Mouse (Mus musculus): ENCODE results near the gene Rexo1. TPM values are rescaled to one million over a fixed set of nuclear protein-coding genes. Genes with fewer than 3 reads are reported as not detected.

The Rexo1 gene
- total RNA-seq, 2 experiments from 2014 or later: 46.5 to 51.3 TPM

DNA sequence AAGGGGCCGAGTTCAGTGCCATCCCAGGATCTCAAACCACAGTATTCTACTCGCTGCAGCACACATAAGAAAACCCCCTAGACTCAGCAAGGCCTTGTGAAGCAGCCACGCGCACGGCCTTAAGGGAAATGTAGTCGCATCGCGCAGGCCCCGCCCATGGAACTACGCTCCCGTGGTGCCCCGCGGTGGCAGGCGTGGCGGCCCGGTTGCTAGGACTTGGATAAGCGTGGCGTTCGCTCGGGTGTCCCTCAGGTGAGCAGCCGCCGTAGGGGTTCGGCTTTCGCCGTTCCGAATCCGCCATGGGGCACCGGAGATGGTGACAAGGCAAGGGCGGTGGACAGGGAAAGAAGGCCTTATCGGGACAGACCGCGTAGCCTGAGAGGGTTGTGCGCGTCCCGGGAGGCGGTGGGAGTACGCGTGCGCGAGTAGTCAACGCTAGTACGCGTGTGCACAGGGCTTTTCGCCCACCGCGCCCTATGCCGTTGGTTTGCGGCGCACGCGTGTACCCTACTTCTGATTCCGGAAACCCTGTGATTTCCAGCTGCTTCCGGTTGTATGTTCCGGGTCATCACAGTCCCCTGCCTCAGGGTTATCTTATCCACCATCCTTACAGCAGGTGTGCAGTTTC, 41.5 kb upstream of the Rexo1 start, which contains the start of the genes Scamp4 and Adat3:
Gene Scamp4, plus strand, starts transcription at position 175 of the 628 bp plus-strand sequence.
Gene Adat3, plus strand, starts transcription at position 183 of the 628 bp plus-strand sequence.
- TF ChIP-seq CTCF (IDR thresholded peaks at IDR 0.05): no peak
- intact Hi-C loops (cut with DNase I): loop anchor here (1.0 kb wide), 1 partner anchor 19 kb away; the partner anchor contains the start of gene Csnk1g2
- DNase-seq (ENCODE audit: extremely low spot score in 1 of 2, low spot score in 2 of 2): peak; percentile 94 to 96
- H3K4me3 ChIP-seq: peak within 1 kb of the TSS; percentile 95
- H3K27ac ChIP-seq: peak within 1 kb of the TSS; percentile 97

DNA sequence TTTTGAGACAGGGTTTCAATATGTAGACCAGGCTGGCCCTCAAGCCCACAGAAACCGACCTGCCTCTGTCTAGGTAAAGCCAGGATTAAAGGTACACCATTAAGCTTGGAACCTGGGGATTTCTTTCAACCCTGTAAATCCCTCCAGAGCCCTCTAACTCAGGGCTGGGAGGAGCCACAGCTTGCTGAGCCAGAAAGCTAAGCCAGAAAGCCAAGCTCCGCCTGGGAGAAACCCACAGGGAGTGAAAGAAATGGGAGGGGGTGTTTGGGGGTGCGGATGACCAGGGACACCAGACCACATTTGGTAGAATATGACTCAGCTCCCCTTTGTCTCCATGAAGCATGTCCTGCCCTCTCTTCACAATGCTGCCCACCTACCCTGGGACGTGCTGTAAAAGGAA, 35.0 kb upstream of the Rexo1 start:
- intact Hi-C loops (cut with DNase I): no loop called here
- no peak for TF ChIP-seq CTCF (IDR thresholded peaks at IDR 0.05)

DNA sequence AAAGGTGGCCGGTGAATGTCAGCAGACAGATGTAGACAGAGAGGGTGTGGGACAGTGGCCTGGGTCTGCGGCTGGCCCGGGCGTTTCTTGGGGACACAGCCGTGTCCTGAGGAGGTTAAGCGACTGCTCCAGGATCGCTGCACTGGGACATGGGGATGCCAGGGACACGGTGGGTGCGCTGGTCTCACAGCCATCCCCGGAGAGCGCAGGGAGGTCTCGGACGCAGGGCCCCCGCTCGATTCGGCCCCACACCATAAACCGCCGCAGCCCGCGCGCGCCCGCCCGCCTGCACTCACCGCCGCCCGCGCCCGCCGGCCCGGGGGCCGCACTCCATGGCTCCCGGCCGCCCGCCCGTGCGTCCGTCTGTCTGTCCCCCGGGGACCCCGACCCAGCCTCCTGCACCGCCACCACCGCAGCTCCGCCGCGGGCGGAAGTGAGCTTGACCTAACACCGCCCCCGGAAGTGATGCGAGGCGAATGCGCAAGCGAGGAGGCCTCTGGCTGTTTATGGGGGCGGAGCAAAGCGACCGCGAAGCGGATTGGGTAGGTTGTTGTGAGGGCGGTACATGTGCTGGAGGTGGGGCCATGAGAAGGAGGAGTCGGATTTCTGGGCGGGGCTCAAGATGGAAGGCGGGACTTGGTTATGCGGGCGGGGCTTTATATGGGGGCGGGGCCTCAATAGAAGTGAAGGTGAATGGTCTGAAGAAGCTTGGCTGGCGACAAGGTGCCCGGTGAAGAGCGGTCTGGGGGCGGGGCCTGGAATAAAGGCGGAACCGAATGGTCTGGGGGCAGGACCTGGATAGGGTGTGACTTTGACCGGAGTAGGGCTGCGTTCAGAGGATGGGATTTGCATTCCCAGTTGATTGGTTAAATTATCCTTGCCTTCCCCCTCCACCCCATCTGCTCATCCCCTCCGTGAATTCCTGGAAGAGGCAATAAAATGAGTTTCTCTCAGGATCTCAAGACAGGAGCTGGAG, 28.8 kb upstream of the Rexo1 start, which contains the start of gene Abhd17a:
Gene Abhd17a, minus strand, starts transcription at position 463 of the 976 bp plus-strand sequence.
- TF ChIP-seq CTCF (IDR thresholded peaks at IDR 0.05): no peak
- DNase-seq (ENCODE audit: extremely low spot score in 1 of 2, low spot score in 2 of 2): peak; percentile 91 to 92
- Histone ChIP-seq H3K4me3 (peak within 1 kb of the TSS; percentile 86), H3K27ac (peak within 1 kb of the TSS; percentile 85)
- intact Hi-C loops (cut with DNase I): no loop called here

More for the DNA sequence above, 35.0 kb upstream of the Rexo1 start:
- Histone ChIP-seq H3K27ac (no peak overlapping the region), H3K4me3 (no peak overlapping the region)
- DNase-seq (ENCODE audit: extremely low spot score in 1 of 2, low spot score in 2 of 2): no peak

DNA sequence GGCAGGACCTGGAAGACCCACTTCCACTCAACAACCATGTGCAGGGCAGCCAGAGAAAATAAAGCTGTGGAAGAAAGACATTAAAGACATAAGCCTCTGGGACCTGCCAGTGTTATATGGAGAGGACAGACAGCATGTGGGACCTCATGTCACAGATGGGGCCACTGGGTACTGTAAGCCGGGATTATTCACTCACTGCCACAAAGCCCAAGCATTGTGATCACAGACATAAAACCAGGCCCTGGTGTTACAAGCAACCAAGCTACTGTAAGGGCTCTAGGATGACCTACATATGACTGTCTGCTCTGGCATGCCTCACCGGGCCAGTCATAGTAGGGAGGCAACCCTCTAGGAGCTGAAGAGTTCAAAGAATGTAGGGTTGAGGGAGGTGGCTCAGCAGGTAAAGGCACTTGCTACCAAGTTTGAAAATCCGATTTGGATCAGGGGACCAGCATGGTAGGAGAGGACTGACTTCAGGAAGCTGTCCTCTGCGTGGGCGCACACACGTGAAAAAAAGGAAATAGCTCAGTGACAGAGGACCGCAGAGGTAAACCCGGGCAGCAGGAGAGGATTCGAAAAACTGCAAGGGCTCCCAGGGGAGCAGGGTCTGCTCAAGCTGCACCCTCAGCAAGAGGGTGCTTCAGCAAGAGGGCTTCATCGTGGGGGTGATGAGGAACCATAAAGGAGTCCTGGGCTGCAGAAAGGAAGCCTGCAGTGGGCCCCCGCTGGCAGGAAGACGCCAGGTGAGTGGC, 27.9 kb upstream of the Rexo1 start:
- no peak for DNase-seq (ENCODE audit: extremely low spot score in 1 of 2, low spot score in 2 of 2)
- Histone ChIP-seq H3K4me3 (peak overlapping the region; percentile 86), H3K27ac (peak overlapping the region; percentile 85)
- no peak for TF ChIP-seq CTCF (IDR thresholded peaks at IDR 0.05)
- intact Hi-C loops (cut with DNase I): no loop called here

DNA sequence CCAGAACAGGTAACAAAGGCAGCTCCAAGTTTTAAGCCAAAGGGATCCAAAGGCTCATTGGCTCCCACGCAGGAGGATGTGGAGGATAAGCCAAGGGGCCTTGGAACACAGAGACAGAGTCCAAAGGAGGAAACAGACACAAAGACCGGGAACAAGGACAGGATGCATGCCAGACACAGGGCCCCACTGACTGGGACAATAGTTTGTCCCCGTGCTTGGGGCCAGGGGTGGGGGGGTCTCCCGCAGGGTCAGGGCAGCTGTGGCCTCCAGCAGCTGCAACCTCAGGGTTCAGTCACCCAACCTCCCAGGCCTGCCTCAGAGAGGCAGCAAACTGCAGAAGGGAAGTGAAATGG, 25.9 kb upstream of the Rexo1 start:
- TF ChIP-seq CTCF (IDR thresholded peaks at IDR 0.05): no peak
- peak overlapping the region; percentile 81 for H3K27ac ChIP-seq

DNA sequence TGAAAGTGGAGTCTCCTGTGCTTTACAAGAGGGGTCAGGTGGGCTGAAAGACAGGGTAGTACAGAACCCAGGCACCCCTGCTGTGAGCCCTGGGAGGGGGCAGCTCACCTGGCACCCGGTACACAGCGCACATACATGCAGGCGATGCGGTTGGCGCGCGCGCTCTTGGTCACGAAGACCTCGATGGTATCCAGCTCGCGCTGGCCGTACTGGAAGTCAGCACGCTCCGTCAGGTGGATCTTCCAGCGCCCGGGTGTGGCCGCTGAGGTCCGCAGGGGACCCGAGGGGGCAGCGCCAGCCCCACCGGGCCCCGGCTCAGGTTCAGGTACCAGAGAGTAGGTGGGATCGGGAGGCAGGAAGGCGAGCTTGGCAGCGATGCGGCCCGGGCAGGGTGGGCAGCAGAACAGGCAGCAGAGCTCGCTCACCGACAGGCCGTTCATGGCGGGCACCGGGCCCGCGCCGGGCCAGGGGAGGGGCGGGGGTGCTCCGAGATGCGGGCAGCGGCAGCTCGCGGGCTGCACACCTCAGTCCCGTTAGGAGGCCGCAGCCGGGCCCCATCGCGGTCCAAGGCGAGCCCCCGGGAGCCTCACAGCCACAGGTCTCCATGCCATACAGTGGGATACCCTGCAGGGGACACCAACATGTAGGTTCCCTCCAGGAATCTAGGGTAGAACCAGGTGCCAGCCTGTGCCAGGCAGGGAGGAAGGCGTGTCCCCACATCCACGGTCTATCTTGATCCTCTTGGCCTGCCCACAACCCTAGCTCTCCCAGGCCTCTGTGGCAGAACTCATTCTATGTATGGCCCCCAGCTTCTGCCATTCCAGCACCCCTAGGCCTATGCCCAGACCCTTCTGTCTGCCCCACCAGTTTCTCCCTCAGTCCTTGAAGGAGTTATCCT, 25.3 kb upstream of the Rexo1 start:
- Histone ChIP-seq H3K4me3 (peak overlapping the region; percentile 32), H3K27ac (peak overlapping the region; percentile 81)
- DNase-seq (ENCODE audit: extremely low spot score in 1 of 2, low spot score in 2 of 2): no peak
- TF ChIP-seq CTCF (IDR thresholded peaks at IDR 0.05): no peak
- intact Hi-C loops (cut with DNase I): no loop called here

More for the DNA sequence above, 25.9 kb upstream of the Rexo1 start:
- H3K4me3 ChIP-seq: peak overlapping the region; percentile 32
- DNase-seq (ENCODE audit: extremely low spot score in 1 of 2, low spot score in 2 of 2): no peak
- intact Hi-C loops (cut with DNase I): no loop called here

DNA sequence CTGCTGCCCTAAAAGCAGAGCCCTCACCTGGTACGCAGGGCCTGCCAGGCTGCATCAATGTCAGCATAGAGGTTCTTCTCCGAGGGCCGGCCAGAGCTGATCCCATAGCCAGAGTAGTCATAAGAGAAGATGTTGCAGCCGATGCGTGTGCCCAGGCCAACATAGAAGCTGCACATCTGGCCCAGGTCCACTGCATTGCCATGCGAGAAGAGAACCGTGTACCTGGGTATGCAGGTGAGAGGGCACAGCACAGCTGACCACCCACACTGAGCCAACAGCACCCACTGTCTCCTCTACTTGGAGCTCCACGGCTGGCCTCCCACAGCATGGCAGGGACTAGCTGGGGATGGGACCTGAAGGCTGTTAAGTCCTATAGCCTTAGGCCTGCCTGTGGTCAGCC, 24.2 kb upstream of the Rexo1 start:
- DNase-seq (ENCODE audit: extremely low spot score in 1 of 2, low spot score in 2 of 2): no peak
- Histone ChIP-seq H3K27ac (peak overlapping the region; percentile 81; the same call in 1 of the 2 replicates), H3K4me3 (no peak overlapping the region)
- no peak for TF ChIP-seq CTCF (IDR thresholded peaks at IDR 0.05)
- intact Hi-C loops (cut with DNase I): no loop called here

DNA sequence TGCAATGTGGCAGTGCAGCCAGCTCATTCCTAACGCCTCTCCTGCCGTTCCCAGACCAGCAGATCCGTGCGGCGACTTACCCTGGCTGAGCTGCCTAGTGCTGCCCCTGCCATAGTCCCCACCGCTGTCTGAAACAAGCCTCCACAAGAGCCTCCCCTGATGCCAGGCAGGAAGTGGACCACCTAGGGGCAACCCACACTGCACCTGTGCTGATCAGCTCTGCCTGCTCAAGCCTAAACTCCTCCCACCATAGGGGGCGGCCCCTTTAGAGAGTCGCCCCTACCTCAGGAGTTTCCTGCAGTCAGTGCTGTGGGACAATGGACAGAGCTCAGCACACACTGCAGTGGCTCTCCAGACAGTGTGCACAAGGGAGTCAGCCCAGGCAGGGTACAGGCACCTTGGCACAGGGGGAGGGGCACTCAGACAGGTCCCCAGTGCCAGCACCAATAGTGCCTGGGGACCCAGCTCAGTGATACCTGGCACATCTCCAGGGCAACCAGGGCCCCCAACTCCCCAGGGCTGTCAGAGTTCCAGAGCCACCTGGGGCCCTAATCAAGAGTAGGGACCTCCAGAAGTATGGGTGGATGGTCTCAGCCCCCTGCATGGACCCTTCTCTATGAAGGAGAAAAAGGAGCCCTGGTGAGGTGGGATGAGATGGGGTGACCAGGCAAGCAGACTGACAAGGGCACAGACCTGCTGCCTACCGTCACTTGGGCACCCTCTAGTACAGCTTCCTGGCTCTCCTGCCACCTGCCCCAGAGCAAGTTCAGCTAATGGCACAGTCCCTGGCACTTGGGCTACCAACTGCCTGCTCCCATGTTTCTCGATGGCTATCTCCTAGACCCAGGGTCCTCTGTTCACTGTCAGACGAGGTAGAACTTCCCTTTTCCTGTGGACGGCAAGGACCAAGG, 23.5 kb upstream of the Rexo1 start:
- TF ChIP-seq CTCF (IDR thresholded peaks at IDR 0.05): no peak
- Histone ChIP-seq H3K4me3 (no peak overlapping the region), H3K27ac (peak overlapping the region; percentile 28; the same call in 1 of the 2 replicates)
- no peak for DNase-seq (ENCODE audit: extremely low spot score in 1 of 2, low spot score in 2 of 2)
- intact Hi-C loops (cut with DNase I): no loop called here

DNA sequence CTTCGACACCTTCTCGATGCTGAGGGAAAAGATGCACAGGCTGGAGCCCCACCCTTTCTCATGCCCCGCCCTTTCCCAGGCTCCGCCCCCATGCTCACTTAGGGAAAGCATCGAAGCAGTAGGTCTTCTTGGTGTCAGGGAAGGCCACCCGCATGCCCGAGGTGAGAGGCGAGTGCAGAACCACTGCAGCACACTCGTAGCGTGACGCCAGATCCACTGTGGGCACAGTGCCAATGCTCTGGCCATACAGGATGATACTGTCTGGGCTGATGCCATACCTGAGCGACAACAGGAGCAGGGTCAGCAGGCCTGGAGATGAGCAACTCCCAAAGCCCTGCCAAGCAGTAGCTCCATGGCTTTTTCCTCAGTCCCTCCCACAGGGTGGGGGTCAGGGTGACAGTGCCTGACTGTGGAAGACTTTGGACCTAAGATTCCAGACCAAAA, 22.7 kb upstream of the Rexo1 start:
- no peak for TF ChIP-seq CTCF (IDR thresholded peaks at IDR 0.05)
- intact Hi-C loops (cut with DNase I): no loop called here
- Histone ChIP-seq H3K4me3 (no peak overlapping the region), H3K27ac (peak overlapping the region; percentile 28; the same call in 1 of the 2 replicates)
- DNase-seq (ENCODE audit: extremely low spot score in 1 of 2, low spot score in 2 of 2): no peak
